Comparison of ENCODE assay signal across 7 mouse cellular contexts in genomic region chr12:17691891-17692321, GRCm38 (mm10). TPM values are rescaled to one million over a fixed set of nuclear protein-coding genes. Genes with fewer than 3 reads are reported as not detected.
DNase-seq lines count a peak whose midpoint lies in the region; ATAC-seq and TF ChIP-seq lines count a peak whose summit lies in the region.

No protein-coding gene starts in this region.

- H3K4me1 ChIP-seq in embryonic facial prominence, embryonic 10.5 days = peaks cover 58% of the 10 kb centered on the region
- H3K4me1 ChIP-seq in limb, embryonic 13.5 days = peaks cover 38% of the 10 kb centered on the region
- H3K4me1 ChIP-seq in midbrain, embryonic 14.5 days (ENCODE audit: control insufficient read depth, insufficient read depth, low read length) = peaks cover 12% of the 10 kb centered on the region

- H3K36me3 ChIP-seq in C2C12 (ENCODE audit: control insufficient read depth, insufficient read depth) = no peaks in the 10 kb centered on the region
- H3K36me3 ChIP-seq in embryonic facial prominence, embryonic 10.5 days (replicated peaks) = no peaks in the 10 kb centered on the region
- H3K36me3 ChIP-seq in limb, embryonic 13.5 days = no peaks in the 10 kb centered on the region
- no peaks in the 10 kb centered on the region for H3K36me3 ChIP-seq in midbrain, embryonic 14.5 days (ENCODE audit: control insufficient read depth, insufficient read depth, low read length)

- peak overlapping the region; percentile 77 for H3K9ac ChIP-seq in limb, embryonic 13.5 days
- peak overlapping the region; percentile 54 for H3K9ac ChIP-seq in midbrain, embryonic 14.5 days (replicated peaks; ENCODE audit: low read length)

- peak; percentile 48 to 51 for DNase-seq in CD8-positive naive resting alpha-beta T cell, adult 2 months (ENCODE audit: low read depth in 2 of 2, low spot score in 2 of 2)
- peak; percentile 52 for DNase-seq in embryonic facial prominence, embryonic 10.5 days (ENCODE audit: low spot score)
- DNase-seq in heart, postnatal 36 days = peak; percentile 47 to 58
- DNase-seq in midbrain, embryonic 14.5 days = peak; percentile 61
- peak; percentile 78 for DNase-seq in thymus, postnatal 4 days

- intact Hi-C loops in heart, postnatal 36 days (cut with DNase I) = loop anchor here (2.0 to 5.0 kb wide), 3 partner anchors 53 to 145 kb away; no protein-coding TSS in a partner anchor

- H3ac ChIP-seq in C2C12 (ENCODE audit: control insufficient read depth, insufficient read length, low read depth) = peak overlapping the region; percentile 91

- TF ChIP-seq CTCF in C2C12 (IDR thresholded peaks at IDR 0.05; ENCODE audit: control insufficient read depth, insufficient read depth, insufficient read length) = no peak

- H3K9me3 ChIP-seq in embryonic facial prominence, embryonic 10.5 days = no peaks in the 10 kb centered on the region
- no peaks in the 10 kb centered on the region for H3K9me3 ChIP-seq in limb, embryonic 13.5 days
- H3K9me3 ChIP-seq in midbrain, embryonic 14.5 days (ENCODE audit: control insufficient read depth, low read length) = no peaks in the 10 kb centered on the region

- WGBS in embryonic facial prominence, embryonic 10.5 days = under 1% methylated on average over 23 of the region's 23 CpGs
- WGBS in limb, embryonic 13.5 days = under 1% methylated on average over 23 of the region's 23 CpGs
- under 1% methylated on average over 23 of the region's 23 CpGs for WGBS in midbrain, embryonic 14.5 days

- peaks cover 60% of the 10 kb centered on the region for H3K79me3 ChIP-seq in C2C12 (ENCODE audit: low read depth)

- H3K27me3 ChIP-seq in C2C12 (ENCODE audit: control insufficient read depth, insufficient read depth, insufficient read length) = no peaks in the 10 kb centered on the region
- H3K27me3 ChIP-seq in embryonic facial prominence, embryonic 10.5 days (replicated peaks; ENCODE audit: low read depth, poor library complexity, severe bottlenecking) = peaks cover 9% of the 10 kb centered on the region; the same call in 1 of the 2 replicates
- H3K27me3 ChIP-seq in limb, embryonic 13.5 days = peaks cover 6% of the 10 kb centered on the region; the same call in 1 of the 2 replicates
- no peaks in the 10 kb centered on the region for H3K27me3 ChIP-seq in midbrain, embryonic 14.5 days (ENCODE audit: control insufficient read depth, insufficient read depth, low read length)

- peaks cover 63% of the 10 kb centered on the region for H3K79me2 ChIP-seq in C2C12 (ENCODE audit: control insufficient read depth, insufficient read depth)

- peak overlapping the region; percentile 98 for H3K4me2 ChIP-seq in limb, embryonic 13.5 days (replicated peaks)
- H3K4me2 ChIP-seq in midbrain, embryonic 14.5 days (ENCODE audit: low read length) = peak overlapping the region; percentile 90

- peak overlapping the region; percentile 89 for H3K4me3 ChIP-seq in C2C12 (ENCODE audit: insufficient read depth, poor library complexity, severe bottlenecking)
- peak overlapping the region; percentile 85 for H3K4me3 ChIP-seq in embryonic facial prominence, embryonic 10.5 days
- peak overlapping the region; percentile 74 for H3K4me3 ChIP-seq in limb, embryonic 13.5 days
- peak overlapping the region; percentile 70 for H3K4me3 ChIP-seq in midbrain, embryonic 14.5 days (replicated peaks; ENCODE audit: low read depth, low read length)

- no peak for ATAC-seq in limb, embryonic 13.5 days (ENCODE audit: low FRiP score, low read depth)
- no peak for ATAC-seq in midbrain, embryonic 14.5 days (ENCODE audit: low FRiP score, low TSS enrichment)

- H3K27ac ChIP-seq in embryonic facial prominence, embryonic 10.5 days (replicated peaks) = peak overlapping the region; percentile 31; the same call in 1 of the 2 replicates
- H3K27ac ChIP-seq in limb, embryonic 13.5 days = no peak overlapping the region
- H3K27ac ChIP-seq in midbrain, embryonic 14.5 days (replicated peaks; ENCODE audit: low read depth, low read length) = no peak overlapping the region

TF ChIP-seq in C2C12, 6 proteins besides CTCF, POLR2A, EP300 and RAD21:
- TF ChIP-seq MYOD1 (IDR thresholded peaks at IDR 0.05; ENCODE audit: control insufficient read depth, insufficient read length, low read depth) (no peak), MYOG (IDR thresholded peaks at IDR 0.05; ENCODE audit: control insufficient read depth, extremely low read depth, insufficient read length) (no peak), MAX (IDR thresholded peaks at IDR 0.05) (no peak), FOSL1 (IDR thresholded peaks at IDR 0.05; ENCODE audit: insufficient read depth, low read length, poor library complexity, severe bottlenecking) (no peak), CEBPB (IDR thresholded peaks at IDR 0.05; ENCODE audit: low read depth) (no peak), USF1 (IDR thresholded peaks at IDR 0.05; ENCODE audit: low read depth) (no peak)

RNA-seq across cellular contexts. Expression of gene Hpcal1, which starts 1.2 kb away (rescaled TPM):
- 114 TPM for polyA plus RNA-seq in C2C12 (2012; fragmentation: generic; extraction: Trizol)
- polyA plus RNA-seq in embryonic facial prominence, embryonic 10.5 days (2016; fragmentation: Nextera tagmentation; extraction: Ambion mirVana) = 34.2 and 37.4 TPM in 2 replicates
- 10 to 100 TPM; 18.7 to 24.7 TPM for total RNA-seq in heart, postnatal 36 days (2021)
- polyA plus RNA-seq in limb, embryonic 13.5 days (2015; fragmentation: Nextera tagmentation; extraction: Ambion mirVana) = 29.4 and 33.4 TPM in 2 replicates
- 93.3 and 108 TPM in 2 replicates for polyA plus RNA-seq in midbrain, embryonic 14.5 days (2014; fragmentation: Nextera tagmentation; extraction: Ambion mirVana)
